Mouse (Mus musculus): ENCODE measurements at regions not wholly inside any gene's neighbourhood (a gene's known extent, or its start where the extent isn't known, plus 50 kb on each side); places are given as distances from the start of the nearest gene placed in this dataset.
A peak's percentile ranks its signal among the peaks of the same experiment; 100 is the strongest.

DNA sequence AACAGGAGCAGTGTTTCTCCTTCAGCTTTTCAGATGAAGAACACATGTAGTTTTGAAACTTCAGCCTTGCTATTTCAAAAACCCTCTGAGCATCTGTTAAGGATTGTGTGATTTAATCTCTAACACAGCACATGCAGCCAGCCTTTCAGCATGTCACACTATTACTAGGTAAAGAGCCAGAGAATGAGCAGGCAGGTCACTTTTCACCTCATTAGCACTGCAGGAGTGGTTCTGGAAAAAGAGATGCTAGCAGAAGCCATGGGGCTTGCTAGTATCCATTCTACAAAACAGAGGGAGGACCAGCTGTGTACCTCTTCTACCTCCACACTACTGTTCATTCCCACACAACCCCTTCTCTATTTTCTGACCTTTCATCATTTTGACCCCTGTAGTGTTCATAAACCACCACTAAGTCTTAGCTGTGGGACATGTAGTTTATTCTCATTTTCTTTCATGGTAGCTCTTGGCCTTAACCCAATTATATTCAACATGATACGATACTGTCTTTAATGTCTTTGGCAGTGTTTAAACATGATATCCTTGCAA is 535.1 kb upstream of the Alcam start:
- no peak for ATAC-seq

DNA sequence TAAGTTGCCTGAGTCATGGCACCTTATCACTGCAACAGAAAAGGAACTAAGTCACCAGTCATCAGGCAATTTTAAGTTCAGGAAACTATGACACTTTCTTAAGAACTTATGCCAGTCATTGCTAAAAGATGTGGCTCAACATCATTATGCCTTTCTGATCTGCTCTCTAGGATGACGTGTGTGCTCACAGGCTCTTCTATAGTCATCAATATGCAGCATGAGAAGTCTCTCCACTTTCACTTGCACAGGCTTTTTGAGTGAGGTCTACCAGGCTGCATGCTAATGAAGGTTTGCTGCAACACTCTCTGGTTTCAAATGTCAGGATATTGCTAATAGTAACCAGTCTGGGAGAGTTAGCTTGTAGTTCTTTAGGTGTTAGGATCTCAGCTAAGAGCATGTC is 530.5 kb upstream of the Alcam start:
- ATAC-seq: no peak

DNA sequence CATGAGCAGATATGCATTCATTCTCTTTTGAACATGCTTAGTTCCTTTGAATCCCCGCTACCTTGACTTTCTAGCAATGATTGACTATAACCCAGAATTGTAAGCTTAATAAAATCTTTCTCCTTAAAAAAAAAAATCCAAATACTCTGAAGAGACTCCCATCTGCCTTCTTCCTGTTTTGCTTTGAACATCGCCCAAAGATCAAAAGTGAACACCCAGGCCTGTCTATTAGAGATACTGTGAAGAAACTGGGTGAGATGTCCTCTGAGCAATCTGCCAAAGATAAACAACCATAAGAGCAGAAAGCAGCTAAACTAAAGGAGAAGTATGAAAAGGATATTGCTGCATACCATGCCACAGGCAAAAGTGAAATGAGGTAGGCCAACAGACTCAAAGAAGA is 527.1 kb upstream of the Alcam start:
- ATAC-seq: no peak

DNA sequence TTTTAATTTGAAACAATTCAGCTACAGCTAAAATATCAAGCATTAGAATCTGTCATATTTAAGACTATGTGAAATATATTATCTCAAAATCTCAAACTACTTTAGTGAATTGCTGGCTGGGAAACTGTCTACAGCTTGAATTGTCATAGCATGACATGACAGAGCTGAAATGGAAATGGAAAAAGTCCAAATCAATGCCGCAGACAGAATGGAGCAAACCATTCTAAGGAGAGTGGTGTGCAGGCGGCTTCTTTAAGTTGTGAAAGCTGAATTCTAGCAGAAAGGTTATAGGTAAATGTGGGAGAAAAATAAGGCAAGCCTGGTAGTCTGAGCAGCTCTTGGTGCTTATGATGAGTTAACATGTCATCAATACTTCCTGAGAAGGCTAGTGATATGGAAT is 518.9 kb upstream of the Alcam start:
- ATAC-seq: no peak

DNA sequence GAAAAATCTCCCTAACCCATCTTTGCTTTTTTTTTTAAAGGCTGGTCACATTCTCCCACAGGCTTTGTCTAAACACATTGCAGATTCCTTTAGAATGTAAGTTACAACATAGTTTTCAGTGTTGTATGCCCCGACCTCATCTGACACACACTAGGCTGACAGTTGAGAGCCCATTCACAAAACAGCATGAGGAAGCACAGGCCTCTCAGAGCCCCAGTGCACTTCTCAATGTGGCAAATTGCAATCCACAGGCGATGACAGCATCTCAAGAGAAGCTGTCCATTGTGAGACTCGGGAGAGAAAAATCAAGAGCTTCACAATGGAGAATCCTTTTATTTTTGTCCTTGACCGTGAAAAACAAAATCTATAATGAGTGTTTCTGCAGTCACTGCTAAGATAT is 493.8 kb upstream of the Alcam start:
- no peak for ATAC-seq

DNA sequence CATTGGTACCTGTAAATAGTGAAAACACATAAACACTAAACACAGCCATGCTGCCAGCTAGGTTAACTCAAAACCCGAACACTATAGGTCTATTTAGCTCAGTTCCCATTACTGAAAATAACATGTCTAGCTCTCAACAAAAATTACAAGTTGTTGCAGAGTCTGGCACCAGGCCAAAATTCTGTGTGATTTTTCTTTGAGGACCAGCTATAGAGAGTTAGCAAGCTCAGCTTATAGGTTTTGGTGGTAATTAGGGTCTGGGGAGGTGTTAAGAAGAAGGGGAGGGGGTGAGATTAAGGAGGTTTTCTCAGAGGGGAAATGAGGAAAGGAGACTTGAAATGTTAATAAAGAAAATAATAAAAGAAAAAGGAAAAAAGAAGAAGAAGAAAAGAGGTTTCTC is 480.9 kb upstream of the Alcam start:
- no peak for ATAC-seq

DNA sequence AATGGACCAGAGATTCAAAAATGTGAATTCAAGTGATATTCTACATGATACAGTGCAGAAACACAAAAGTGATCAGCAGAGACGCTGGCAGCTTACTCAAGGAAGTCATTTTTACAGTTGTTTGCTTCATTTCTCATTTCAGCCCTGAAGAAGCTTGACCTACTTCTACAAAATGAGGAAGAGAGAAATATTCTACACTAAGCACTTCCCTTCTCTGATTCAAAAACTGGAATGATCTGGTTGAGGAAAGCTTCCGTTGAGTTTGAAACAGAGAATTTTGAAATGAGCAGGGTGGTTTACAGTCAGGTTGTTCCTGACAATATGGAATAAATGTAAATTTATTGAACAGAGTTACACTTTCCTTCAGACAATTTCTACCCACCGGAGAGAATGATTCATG is 478.1 kb upstream of the Alcam start:
- ATAC-seq: no peak

DNA sequence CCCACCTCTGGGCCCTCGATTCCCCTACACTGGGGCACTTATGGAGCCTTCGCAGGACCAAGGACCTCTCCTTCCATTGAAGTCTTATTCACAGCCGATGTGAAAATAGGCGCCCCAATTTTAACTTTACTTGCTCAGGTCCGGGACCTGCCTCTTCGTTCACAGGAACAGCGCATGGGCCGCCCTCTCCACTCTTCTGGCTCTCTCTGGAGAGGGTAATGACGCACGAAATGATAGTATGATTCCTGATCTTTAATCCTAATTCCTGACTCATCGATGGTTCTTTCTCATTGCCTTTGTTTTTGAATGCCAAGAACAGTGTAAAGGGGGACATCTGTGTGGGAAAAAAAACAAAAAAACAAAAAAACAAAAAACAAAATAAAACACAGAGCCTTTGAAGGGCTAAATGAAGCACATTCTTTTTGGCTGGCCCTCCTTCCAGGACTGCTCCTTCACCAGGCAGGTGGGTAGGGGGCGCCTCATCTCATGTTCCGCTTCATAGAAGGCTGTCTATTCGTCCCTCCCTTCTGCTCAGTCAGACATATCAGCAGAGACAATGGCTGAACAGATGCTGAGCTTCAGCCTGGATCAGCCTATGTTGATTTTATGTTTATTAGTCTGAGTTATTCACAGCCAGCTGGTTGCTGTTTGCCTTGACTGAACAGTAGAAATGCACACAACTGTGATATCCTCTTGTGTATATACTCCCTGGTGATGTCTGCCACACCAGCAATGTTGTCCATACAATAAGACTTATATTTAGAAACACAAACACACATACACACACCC is 438.8 kb upstream of the Alcam start:
- no peak for ATAC-seq

DNA sequence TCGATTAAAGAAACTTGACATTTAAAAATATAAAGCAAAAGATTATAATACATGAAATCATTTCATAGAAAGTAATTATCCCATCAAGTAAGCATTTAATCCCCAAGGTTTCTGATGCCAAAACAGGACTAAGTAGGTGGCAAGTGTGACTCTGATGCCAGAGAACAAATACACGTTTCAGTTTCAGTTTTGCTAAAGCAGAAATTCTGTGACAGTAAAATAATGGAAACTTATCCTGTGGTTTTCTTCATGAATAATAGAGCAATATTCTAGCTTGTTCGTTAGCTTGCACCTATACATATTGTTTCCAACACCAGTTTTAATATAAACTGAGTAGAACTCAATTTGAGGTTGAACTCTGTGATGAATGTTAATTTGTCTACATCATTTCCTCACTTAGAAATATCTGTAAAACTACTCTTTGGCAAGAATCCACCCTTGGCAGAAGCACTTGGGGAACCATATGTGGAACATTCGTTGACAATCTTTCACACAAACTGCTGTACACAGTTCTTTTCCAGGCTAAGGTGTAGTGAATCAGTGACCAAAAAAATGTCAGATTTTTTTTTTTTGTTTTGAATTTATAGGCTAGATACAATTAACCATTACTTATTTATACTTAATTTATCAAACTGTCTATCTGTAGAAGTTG is 425.7 kb upstream of the Alcam start:
- peak; percentile 62 for ATAC-seq

DNA sequence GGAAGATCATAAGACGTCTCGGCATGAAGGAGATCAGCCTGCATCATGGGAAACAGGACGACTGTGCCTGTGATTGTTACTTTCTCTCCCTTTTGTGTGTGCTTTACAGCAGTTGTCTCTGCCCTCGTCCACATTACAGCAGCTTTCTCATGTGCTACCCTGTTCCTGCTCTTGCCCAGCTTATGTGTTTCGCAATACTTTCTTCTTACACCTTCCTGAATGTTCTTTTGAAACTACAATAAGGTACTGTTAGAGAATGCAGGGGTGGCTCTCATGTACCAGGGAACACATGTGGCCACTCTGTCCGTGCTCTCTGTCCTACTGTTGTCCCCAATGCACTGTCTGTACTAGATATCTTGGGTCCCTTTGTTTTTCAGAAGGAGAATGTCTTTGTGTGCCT is 414.0 kb upstream of the Alcam start:
- no peak for ATAC-seq

DNA sequence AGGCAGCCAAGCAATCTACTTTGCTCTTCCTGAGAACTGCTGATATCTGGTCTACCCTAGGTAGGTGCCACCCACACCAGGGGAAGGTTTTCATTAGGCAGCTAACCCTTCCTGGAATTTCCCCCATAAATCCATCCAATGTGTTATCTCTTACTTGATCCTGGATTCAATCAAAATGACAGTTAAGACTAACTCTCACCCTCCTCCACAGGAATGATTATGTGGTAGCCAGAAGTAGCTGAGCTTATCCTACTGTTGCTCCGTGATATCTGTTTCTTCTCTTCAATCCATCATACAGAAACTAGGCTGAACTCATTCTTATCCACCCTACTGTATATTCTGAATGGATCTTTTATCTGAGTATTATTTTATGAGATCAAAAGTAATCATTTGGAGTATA is 409.7 kb upstream of the Alcam start:
- no peak for ATAC-seq

DNA sequence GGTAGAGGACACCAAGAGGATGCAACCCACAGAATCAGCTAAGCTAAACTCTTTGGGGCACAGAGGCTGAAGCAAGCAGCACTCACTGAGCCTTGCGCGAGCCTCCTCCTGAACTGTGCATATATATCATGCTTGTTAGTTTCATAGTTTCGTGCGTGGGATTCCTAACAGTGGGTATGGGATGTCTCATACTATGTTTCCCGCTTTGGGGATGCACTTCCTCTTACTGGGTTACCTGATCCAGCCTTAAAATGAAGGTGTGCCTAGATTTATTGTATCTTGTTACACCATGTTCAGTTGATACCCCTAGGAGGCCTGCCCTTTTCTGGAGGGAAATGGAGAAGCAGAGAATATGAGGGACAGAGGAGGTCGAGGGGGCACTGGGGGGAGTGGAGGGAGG is 407.4 kb upstream of the Alcam start:
- no peak for ATAC-seq

DNA sequence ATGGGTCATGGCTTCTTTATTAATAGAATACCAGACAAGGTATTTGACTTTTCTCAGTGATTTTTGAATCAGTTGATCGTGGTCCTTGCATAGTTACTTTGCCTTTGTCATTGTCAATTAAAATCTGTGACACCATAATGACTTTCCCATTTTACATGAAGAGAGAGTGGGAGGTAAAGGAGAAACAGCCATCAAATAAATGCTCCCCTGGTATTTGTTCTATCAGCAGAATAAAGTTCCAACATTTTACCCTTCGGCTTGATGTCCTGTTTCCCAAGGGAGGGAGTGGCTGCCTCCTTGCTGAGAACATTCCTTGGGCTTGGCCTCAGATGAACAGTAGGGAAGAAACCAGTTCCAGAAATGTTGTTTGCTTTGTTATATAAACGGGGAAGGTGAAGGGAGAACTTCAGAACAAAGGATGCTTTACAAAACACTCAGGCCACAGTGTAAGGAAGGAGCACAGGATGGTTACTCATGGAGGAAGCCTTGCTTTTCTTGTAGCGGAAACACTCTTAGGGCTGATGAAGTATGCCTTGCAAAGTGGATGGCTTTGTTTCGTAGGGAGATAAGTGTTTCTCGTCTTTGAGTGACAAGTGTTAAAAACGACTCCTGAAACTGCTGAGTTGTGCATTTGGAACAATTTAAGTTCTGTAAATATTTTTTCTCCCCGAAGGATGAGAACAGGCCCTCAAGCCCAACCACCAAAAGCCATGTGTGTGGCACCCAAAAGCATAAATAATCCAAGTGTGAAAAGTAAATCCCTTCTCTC is 404.8 kb upstream of the Alcam start:
- ATAC-seq: no peak

DNA sequence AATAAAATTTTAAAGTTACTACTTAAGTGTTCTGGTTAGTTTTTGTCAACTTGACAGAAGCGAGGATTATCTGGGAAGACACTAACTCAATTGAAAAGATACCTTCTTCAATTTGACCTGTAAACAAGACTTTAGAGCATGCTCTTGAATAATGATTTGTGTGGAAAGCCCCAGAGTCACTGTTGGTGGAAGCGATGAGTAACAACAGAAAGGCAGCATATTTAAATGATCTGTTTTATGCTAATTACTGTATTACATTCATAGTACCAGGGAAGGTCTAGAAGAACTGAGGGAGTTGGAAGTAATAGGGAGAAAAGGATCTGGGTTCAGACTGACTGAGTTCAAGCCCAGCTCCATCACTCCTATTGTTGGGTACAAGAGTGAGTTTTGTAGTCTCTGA is 397.3 kb upstream of the Alcam start:
- peak; percentile 93 for ATAC-seq

DNA sequence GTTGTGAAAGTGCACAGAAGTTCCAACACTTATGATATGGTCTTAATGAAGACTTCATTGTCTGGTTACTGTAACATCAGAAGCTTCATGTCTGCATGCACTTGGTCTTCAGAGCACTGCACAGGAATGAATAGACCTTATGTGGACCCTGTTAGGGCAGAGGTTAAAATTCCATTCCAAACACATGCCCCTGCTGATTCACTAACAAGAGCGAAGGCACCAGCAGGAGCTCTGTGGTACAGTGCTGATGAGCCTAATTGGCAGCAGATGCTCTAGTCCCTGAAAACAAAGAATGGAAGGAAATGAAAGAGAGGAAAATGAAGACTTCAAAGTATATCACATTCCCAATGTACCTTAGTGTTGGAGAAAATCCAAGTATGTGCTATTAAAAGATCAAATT is 365.1 kb upstream of the Alcam start:
- no peak for ATAC-seq

DNA sequence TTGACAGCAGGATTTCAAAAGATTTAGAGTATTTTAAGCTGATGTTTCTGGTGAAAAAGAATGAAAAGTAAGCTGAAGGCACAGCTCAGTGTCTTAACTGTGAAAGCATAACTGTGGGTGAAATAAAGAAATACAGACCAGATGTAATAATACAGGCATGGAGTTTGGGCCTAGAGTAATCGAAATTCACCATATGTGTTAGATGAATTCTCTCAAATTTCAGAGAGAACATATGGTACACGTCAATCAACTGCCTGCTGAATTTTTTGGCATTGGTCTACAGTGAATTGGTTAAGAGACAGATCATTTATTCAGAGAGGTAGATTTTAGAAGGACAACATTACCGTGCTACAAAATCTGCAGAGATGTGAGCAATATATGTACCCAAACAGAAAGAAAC is 357.3 kb upstream of the Alcam start:
- no peak for ATAC-seq

DNA sequence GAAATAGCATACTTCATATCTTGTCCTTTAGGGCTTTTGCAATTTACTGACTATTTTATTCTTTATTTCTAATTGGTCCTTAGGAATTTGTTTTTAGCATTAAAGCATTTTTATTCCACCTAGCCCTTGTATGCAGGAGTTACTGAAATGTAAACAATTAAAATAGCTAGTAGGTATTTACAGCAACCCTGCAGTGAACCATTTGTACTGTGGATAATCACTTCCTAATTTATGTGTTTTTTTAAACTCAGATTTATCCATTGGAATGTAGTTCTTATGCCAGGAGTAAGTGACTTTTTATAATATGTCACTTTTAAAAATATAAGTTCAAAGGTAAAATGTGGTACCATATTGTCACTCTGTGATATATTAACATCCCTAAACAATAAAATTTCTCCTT is 350.5 kb upstream of the Alcam start:
- ATAC-seq: no peak

DNA sequence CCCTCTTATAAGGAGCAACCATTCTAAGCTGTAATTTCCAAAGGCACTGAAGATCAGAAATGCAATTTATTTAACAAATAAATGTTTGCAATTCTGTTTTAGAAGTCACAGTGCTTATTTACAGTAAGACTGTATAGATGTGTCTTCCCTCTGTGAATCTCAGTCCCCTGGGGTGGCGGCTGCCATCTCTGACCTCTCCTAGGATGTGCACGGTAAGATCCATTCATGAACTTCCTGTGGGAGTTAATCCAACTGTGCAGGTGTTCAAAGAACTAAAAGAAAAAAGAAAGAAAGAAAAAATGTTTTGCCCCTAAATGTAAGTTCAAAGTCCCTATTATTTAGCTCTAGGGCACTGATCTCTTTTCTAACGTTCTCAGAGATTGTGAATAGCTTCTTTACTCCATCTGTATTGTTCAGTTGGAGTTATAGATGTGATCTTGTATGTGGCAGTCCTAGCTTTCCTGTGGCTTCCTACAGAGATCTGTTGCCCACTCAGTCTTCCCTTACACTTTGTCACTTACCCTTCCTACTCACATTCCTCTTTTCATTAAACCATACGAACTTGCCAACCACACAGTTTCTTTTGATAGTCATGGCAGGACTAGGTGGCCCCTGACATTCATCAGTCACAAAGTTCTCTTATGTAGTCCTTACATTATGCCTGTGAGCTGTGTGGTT is 346.0 kb upstream of the Alcam start:
- no peak for ATAC-seq

DNA sequence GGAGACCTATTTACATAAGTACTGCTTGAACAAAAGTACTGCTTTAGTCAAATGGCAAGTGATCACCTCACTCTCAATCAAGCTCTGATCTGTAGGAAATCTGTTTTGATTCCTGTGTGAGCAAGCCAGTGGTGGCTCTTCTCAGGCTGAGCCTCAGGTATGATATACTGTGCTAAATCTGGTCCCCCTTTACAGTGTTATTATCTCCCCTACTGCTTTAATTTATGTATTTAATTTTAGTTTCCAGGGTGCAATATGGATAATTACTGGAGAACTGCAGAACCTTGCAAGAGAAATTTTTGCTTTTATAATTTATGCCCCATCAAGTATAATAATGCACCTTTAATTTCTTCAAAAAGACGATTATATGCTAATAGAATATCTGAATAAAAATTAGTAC is 341.3 kb upstream of the Alcam start:
- ATAC-seq: no peak

DNA sequence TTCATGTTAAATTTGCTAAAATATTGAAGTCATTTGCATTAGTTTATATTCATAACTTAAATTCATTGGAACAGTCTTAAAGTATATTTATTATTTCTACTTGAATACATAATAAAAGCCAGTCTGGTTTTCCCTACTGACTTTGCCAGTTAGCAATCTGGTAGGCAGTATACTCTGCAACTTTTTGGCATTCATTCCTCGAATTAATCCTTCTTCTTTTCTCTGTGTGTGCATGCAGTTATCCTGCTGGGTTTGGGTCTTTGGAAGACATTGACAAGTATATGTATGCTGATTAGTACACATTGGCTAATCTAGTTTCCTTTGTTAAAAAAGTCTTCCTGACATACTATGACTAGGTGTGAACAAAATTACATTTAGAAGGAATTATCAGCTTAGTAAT is 336.1 kb upstream of the Alcam start:
- ATAC-seq: no peak

DNA sequence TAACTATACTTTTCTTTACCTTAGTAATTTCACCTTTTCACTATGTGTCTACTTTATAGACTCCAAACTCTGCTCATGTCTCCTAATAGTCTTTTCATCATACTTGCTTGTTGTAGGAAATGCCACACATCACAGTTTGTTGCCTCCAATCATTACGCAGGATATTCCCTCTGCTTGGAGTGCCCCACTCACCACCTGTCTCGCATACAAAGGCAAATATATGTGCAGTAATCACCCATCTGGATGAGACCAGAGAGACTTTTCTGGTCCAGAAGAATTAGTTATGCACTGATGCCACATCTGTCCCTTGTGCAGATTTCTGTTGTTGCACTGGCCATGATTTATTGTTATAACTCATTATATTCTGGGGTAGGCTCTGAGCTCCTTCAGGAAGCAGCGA is 293.9 kb upstream of the Alcam start:
- no peak for ATAC-seq

DNA sequence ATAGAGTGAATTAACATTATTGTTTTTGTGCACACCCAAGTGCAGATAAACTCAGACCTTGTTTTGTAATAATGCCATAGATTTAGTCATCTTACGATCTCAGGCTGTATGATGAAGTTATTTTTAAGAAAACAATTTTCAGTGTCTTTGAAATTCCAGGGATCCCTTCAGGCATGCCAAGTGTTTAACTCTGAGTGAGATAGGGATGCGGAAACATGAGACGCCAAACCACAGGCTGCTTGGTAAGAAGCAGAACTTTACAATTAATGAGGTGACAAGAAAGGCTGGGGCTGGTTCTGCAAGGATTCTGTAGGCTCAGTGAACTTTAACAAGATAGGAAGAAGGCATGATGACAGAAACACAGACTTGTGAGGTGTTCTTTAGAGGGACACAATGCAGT is 292.3 kb upstream of the Alcam start:
- ATAC-seq: no peak

DNA sequence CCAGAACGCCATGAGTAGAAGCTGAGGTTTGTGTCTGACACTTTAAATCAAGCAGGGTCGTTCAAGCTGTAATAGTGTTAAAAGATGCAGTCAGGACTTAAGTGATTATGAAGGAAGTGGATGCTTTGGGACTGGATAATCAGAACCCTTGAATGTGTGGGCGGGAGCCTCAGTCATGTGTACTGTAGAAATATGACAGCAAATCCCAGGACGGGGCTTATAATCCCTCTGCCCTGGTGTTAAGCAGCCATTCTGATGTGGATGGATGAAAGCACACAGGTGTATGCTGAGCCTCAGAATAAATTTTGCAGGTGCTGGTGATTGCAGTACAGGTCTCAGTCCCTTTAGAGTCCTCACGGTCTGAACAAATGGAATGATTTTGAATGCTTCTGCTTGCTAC is 290.8 kb upstream of the Alcam start:
- no peak for ATAC-seq
